Mouse (Mus musculus) small intestine, adult 2 months (tissue): ENCODE measurements around the gene Ankrd6. TPM values are rescaled to one million over a fixed set of nuclear protein-coding genes. Genes with fewer than 3 reads are reported as not detected.

Source experiments
- H3K27ac ChIP-seq: fragments of 200-500 bp; 2 replicates; pipeline ENCODE4 v1.5.1; 2012; ENCODE audit warnings: low read depth, low read length, control low read depth, inconsistent platforms; ENCODE audit not compliant: insufficient read depth
- H3K27me3 ChIP-seq: fragments of 200-500 bp; 2 replicates; pipeline ENCODE4 v1.6.1; 2012; ENCODE audit warnings: mild to moderate bottlenecking, moderate library complexity, low read length, inconsistent platforms; ENCODE audit not compliant: control insufficient read depth, insufficient read depth
- H3K36me3 ChIP-seq: fragments of 200-500 bp; 2 replicates; pipeline ENCODE4 v1.6.1; 2012; ENCODE audit warnings: mild to moderate bottlenecking, low read length, control low read depth, inconsistent platforms; ENCODE audit not compliant: control insufficient read depth, insufficient read depth
- H3K4me1 ChIP-seq: fragments of 200-500 bp; 2 replicates; pipeline ENCODE4 v1.6.1; 2012; ENCODE audit warnings: low read length, inconsistent platforms, mixed read lengths; ENCODE audit not compliant: control insufficient read depth, insufficient read depth, insufficient read length
- H3K4me3 ChIP-seq: fragments of 200-500 bp; 2 replicates; pipeline ENCODE4 v1.5.1; 2012; ENCODE audit warnings: low read depth, mild to moderate bottlenecking, control low read depth, inconsistent platforms, low read length, moderate library complexity
- CTCF ChIP-seq: fragments of 200-500 bp; IDR thresholded peaks from 2 replicates; pipeline ENCODE4 v1.5.1; 2012; ENCODE audit warnings: low read depth, mild to moderate bottlenecking, control low read depth, inconsistent platforms, low read length, moderate library complexity, mixed read lengths; ENCODE audit not compliant: insufficient replicate concordance, insufficient read length; ENCODE audit errors: extremely low read depth
- POLR2A ChIP-seq: fragments of 200-500 bp; IDR thresholded peaks from 2 replicates; pipeline ENCODE4 v1.6.1; 2012; ENCODE audit warnings: low read depth, mild to moderate bottlenecking, control low read depth, inconsistent platforms, low read length, moderate library complexity
- WGBS: fragments of 180-500 bp; shearing (Covaris S2); methylation state at CpG from one replicate; pipeline ENCODE4 v1.1.7; 2018; 5-methylcytosine and 5-hydroxymethylcytosine counted together
- polyA plus RNA-seq: library from polyadenylated mRNA; depleted of rRNA; stranded (reverse); fragments of >200 nt; gene quantifications from 2 replicates; pipeline ENCODE4 v1.2.3, GENCODE M21; 2012

The Ankrd6 gene
- polyA plus RNA-seq, 1 experiment = 0.27 TPM

GRCm38 (mm10) chr4:32860184-32860965 is 90.3 kb downstream of the Ankrd6 start:
- Histone ChIP-seq H3K4me3 (no peak overlapping the region), H3K27ac (no peak overlapping the region), H3K27me3 (no peaks in the 10 kb centered on the region), H3K4me1 (no peaks in the 10 kb centered on the region), H3K36me3 (no peaks in the 10 kb centered on the region)
- WGBS = 65% methylated on average over 18 of the region's 18 CpGs
- TF ChIP-seq CTCF = no peak
- no peak for TF ChIP-seq POLR2A

- Histone ChIP-seq H3K4me1 (peaks cover 3% of the 10 kb centered on the region), H3K36me3 (no peaks in the 10 kb centered on the region), H3K4me3 (no peak overlapping the region), H3K27ac (no peak overlapping the region), H3K27me3 (no peaks in the 10 kb centered on the region)
- 60% methylated on average over 9 of the region's 9 CpGs for WGBS
- TF ChIP-seq POLR2A = no peak
- no peak for TF ChIP-seq CTCF
These were observed 95.1 kb downstream of the Ankrd6 start for GRCm38 (mm10) chr4:32855580-32855979.

- TF ChIP-seq CTCF = no peak
- no peak for TF ChIP-seq POLR2A
- H3K4me1 ChIP-seq = peaks cover 3% of the 10 kb centered on the region
- WGBS = 73% methylated on average over 4 of the region's 4 CpGs
- no peaks in the 10 kb centered on the region for H3K27me3 ChIP-seq
- no peak overlapping the region for H3K27ac ChIP-seq
- no peaks in the 10 kb centered on the region for H3K36me3 ChIP-seq
- no peak overlapping the region for H3K4me3 ChIP-seq
These were observed 95.7 kb downstream of the Ankrd6 start for GRCm38 (mm10) chr4:32854956-32855355.

GRCm38 (mm10) chr4:32853609-32854188 is 96.9 kb downstream of the Ankrd6 start:
- Histone ChIP-seq H3K27me3 (no peaks in the 10 kb centered on the region), H3K36me3 (no peaks in the 10 kb centered on the region), H3K4me1 (peaks cover 3% of the 10 kb centered on the region), H3K4me3 (no peak overlapping the region), H3K27ac (no peak overlapping the region)
- 69% methylated on average over 5 of the region's 5 CpGs for WGBS
- no peak for TF ChIP-seq CTCF
- TF ChIP-seq POLR2A = no peak

- no peaks in the 10 kb centered on the region for H3K27me3 ChIP-seq
- peaks cover 3% of the 10 kb centered on the region for H3K4me1 ChIP-seq
- 64% methylated on average over 6 of the region's 6 CpGs for WGBS
- no peak for TF ChIP-seq CTCF
- TF ChIP-seq POLR2A = no peak
- H3K27ac ChIP-seq = no peak overlapping the region
- H3K4me3 ChIP-seq = no peak overlapping the region
- H3K36me3 ChIP-seq = no peaks in the 10 kb centered on the region
These were observed 97.8 kb downstream of the Ankrd6 start for GRCm38 (mm10) chr4:32852819-32853218.

GRCm38 (mm10) chr4:32852294-32852693 is 98.3 kb downstream of the Ankrd6 start:
- no peaks in the 10 kb centered on the region for H3K27me3 ChIP-seq
- H3K4me3 ChIP-seq = no peak overlapping the region
- WGBS = 94% methylated on average over 8 of the region's 8 CpGs
- peaks cover 3% of the 10 kb centered on the region for H3K4me1 ChIP-seq
- no peak for TF ChIP-seq CTCF
- no peak for TF ChIP-seq POLR2A
- H3K27ac ChIP-seq = no peak overlapping the region
- H3K36me3 ChIP-seq = no peaks in the 10 kb centered on the region

- no peak overlapping the region for H3K4me3 ChIP-seq
- no peaks in the 10 kb centered on the region for H3K27me3 ChIP-seq
- H3K4me1 ChIP-seq = no peaks in the 10 kb centered on the region
- TF ChIP-seq POLR2A = no peak
- no peak for TF ChIP-seq CTCF
- WGBS = 86% methylated on average over 3 of the region's 3 CpGs
- H3K36me3 ChIP-seq = no peaks in the 10 kb centered on the region
- H3K27ac ChIP-seq = no peak overlapping the region
These were observed 112.2 kb downstream of the Ankrd6 start for GRCm38 (mm10) chr4:32838401-32838800.
